Mouse (Mus musculus) liver, embryonic 14.5 days (tissue): ENCODE data around the gene Nfasc.

ENCODE experiments used
- CTCF ChIP-seq: IDR thresholded peaks from 2 replicates; pipeline ENCODE4 v1.5.1; 2016; ENCODE audit warnings: antibody characterized with exemption, low read depth, control low read depth
- EP300 ChIP-seq: IDR thresholded peaks from 2 replicates; pipeline ENCODE4 v1.6.1; 2016; ENCODE audit warnings: antibody characterized with exemption, low read depth

DNA sequence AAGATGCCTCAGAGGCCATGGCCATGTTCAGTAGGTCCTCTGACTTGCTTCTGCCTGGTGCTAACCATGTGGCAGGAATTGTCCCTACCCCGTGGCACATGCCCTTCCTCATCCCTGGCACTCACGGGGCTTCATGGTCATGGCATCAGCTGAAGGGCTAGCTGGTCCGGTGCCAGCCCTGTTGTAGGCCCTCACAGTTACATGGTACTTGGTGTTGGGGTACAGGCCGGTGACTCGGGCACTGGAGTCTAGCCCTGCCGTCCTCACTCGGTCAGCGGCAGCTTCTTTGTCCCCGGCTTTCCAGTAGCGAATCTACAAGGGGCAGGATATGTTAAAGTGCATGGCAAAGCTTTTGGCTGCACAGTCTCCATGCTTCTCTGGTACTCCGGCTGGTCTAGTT, 224.8 kb downstream of the Nfasc start:
- no peak for TF ChIP-seq CTCF
- TF ChIP-seq EP300, result no peak
